Mouse (Mus musculus) spleen, adult 2 months (tissue): ENCODE data around the gene Dnajb4.

Source experiments
- CTCF ChIP-seq: fragments of 200-500 bp; IDR thresholded peaks from 2 replicates; pipeline ENCODE4 v1.5.1; 2011; ENCODE audit warnings: mild to moderate bottlenecking, inconsistent platforms; ENCODE audit not compliant: insufficient read depth, insufficient read length, insufficient replicate concordance; ENCODE audit errors: extremely low read depth
- POLR2A ChIP-seq: fragments of 200-500 bp; IDR thresholded peaks from 2 replicates; pipeline ENCODE4 v1.6.1; 2011; ENCODE audit warnings: low read depth, low read length, inconsistent platforms

DNA sequence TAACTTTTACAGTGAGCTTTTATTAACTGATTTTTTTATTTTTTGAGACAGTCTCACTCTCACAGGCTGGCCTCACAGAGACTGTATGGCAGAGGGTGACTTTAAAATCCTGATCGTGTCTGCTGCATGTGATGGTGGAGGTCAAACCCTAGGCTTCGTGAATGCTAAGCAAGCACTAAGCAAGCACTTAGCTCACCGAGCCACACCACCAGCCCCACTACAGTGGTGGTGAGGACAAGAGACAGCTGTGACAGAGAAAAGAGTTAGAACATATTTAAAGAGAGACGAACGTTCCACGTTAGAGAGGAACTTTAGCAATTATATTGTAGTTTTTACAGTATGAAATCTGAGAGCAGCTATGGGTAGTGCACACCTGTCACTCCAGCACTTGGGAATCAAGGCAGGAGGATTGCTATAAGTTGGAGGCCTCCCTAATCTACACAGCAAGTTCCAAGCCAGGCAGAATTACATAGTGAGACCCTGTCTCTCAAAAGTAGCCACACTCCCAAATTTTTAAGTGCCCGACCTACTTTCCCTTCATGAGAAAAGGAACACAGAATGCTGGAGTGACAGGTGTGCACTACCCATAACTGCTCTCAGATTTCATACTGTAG is 37.7 kb downstream of the Dnajb4 start:
- TF ChIP-seq CTCF (no peak), POLR2A (no peak)
